Mouse (Mus musculus) ovary, postnatal 14 days (tissue): Measurements from ENCODE around the gene Chrm3.
A peak's percentile ranks its signal among the peaks of the same experiment; 100 is the strongest.
"Not testable (repeated sequence)": the region's sequence is repeated elsewhere in the genome, so short reads cannot be mapped to it uniquely, and the experiment has no call there.

Experiments used
- DNase-seq: peaks from one replicate; pipeline ENCODE4 v3.0.0; 2022; ENCODE audit warnings: low spot score

The Chrm3 gene

DNA sequence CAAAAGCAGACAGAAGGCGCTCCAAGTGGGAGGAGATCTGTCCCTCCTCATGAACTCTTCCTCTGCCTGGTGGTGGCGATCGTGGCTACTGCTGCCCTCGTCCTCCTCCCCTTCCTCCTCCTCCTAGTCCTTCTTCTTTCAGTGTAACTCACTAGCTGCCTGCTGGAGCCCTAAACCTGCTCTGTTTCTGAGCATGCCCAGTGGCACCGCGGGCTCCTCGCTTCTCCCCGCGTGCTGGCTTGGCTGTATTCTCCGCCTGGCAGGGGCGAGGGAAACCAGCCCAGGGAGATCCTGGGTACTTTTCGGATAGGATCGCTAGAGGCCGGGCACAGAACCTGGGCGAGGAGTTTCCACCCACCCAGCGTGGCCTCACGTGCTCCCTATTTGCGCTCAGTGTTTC is at the start of gene Chrm3:
Gene Chrm3, minus strand, starts transcription at position 71 of the 400 bp plus-strand sequence.
- peak; percentile 34 for DNase-seq

DNA sequence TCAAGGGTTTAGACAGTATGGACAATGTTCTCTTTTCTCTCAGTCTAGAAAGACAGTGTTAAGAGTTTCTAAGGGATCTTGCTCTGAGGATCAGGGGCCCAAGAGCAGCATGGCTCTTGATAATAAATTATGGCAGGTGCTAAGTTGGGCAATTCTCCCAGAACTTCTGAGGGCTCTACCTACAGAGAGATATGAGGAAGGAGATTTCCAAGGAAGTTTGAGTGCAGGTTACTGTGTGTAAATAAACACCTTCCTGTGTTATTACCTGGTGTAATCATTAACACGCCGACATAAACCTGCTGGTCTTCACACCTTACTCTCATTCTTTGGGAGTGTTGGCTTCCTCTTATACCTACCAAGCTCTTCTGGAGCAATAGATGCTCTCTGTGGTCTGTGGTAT is 33.7 kb upstream of the Chrm3 start:
- DNase-seq: no peak

DNA sequence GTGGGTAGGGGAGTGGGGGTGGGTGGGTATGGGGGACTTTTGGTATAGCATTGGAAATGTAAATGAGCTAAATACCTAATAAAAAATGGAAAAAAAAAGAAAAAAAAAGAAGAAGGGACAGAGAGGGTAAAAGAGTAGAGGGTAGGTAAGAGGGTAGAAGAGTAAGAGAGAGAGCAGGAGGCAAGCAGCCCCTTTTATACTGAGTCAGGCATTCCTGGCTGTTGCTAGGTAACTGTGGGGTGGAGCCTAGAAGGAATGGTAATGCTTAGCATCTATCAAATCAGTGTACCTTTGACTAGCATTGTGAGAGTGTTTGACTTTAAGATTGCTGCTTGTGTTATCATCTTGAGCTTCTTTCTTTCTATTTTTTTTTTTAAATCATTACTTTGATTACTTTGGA is 14.8 kb upstream of the Chrm3 start:
- DNase-seq: not testable (repeated sequence)

DNA sequence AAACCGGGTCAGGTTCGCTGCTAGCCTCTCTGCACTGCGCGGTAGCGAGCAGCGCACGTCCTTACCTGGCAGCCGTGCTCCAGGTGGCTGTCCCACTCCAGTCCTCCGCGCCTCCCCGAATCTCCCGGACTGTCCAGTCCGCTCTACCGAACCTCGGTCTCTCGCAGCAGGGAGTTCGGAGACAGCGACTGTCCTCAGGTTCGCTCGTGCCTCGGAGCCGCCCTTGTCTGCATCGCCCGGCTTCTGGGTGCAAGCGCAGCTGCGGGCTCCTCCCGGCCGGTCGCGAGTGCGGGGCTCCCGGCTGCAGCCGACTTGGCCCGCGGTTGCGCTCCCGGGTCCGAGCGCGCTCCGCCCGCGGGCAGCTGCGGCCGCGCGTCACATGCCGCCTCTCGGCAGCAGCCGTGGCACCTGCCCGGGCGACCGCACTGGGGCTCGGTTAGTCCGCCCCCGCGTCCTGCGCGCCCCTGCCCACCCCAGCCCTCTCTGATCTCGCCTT is 400 bp downstream of the Chrm3 start:
- DNase-seq: no peak

DNA sequence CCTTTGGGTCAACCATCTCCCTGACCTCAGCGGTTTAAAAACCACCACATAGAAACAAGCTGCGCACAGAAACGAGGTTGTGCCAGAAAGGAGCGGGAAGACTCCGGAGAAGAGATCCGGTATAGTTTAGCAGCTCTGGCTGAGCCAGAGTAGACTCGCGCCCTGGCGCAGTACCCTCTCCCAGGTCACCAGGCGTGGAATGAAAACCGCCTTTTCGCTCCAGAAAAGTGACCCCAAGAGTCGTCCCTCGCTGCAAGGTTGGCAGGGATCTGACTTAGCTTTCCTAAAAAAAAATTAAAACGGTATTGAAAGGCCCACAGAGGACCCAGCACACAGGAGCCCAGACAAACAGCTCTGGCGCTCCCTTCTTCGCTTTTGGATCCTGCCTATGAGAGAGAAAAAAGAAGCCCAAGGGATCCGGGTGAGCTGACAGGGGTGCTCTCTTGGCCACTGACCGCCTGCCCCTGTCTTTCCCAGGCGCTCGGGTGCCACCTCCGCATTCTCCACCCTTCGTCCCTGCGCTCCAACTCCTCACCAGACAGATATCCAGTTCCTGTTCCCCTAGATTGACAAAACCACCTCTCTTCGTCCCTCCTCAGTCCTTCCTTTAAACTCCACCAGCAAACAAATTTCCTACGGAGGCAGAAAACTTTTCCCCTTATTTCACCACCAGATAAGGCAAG is 990 bp downstream of the Chrm3 start:
- DNase-seq: no peak

DNA sequence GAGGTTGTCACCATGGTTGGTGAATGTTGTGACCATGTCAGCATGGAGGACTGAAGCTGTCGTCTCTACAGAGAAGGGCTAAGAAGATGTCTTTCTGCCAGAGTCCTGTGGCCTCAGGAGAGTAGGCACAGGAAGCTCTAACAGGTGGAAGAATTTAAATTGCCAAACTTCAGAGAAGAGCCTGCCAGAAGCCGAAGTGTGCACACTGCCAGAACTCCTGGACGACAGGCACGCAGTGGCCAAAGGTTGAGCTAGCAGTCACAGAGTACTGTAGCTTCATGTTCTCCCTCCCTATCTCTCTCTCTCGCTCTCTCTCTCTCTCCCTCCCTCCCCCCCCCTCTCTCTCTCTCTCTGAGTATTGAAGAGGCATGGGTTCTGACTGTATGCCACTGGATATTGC is 4.9 kb downstream of the Chrm3 start:
- DNase-seq: no peak

DNA sequence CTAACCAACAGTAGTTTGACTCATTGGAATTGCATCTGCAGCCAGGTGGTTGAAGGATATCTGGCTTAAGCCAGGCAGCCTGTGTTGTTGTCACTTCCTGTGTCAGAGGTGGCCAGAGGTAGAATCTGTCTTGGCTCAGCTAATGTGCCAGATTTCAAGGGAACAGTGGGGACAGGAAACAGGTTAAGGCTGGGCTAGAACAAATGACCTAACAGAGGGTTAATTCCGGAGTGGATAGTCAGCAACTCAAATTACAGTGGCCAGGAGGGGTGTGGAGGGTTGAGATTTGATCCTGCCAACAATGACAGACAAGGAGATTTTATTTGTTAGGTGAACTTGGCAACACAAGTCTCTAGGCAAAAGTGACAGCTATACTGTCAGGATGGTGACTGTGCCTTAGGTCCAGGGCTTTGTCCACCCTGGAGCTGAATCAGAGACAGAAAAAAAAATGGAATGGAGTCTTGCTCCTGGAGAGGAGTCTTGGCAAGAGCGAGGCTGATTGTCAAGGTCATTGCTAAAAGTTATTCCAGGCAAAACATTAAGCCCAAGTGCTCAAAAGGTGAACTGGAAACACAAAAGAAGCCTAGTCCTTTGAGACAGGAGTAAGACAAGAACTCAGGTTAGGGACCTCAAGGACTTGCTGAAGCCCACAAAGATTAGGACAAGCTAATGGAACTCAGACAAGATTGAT is 5.6 kb downstream of the Chrm3 start:
- DNase-seq: no peak

DNA sequence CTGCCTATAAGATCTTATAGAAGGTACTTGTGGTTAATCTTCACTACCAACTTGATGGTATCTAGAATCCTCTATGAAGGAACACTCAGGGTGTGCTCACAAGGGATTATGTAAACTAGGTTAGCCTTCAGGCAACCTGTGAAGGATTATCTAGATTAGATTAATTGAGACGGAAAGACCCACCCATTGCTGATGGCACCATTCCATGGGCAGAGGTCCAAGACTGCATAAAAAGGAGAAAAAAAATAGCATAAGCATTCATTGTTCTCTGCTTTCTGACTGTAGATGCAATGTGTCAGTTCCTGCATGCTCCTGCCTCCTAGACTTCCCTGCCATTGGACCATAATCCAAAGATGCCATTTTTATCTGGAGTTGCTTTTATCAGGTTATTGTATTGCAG is 8.5 kb downstream of the Chrm3 start:
- no peak for DNase-seq

DNA sequence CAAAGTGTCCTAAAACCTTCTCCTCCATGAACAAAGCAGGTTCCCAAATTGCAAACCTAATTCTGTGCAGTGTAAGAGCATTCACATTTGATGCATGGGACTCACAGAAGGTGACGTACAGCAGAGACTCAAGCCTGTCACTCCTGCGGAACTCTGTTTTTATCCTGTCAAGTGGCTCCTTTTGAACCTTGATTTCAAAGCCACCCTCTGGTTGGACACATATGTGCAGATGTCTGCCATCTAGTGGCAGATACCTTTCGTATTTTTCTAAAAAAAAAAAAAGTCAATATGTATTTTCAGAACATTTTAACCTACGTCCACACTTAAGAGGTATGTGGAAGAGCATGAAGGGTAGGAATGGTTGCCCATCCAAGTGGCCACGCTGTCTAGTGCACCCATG is 16.3 kb downstream of the Chrm3 start:
- DNase-seq: no peak

DNA sequence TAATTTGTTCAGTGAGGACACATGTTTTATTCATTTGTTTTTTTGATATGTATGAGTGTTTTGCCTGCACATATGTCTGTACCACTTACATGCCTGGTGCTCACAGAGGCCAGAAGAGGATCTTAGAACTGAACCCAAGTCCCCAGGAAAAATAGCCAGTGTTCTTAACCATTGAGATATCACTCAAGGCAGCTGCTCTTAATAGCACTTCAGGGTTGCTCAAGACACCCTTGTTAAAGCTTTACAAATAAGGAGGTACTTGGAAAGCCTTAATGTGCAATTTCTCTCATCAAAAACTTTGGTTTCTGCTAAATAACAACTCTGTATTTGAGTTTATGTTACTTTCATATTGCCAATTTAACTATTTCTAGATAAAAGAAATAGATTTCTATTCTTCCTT is 25.1 kb downstream of the Chrm3 start:
- DNase-seq: no peak

DNA sequence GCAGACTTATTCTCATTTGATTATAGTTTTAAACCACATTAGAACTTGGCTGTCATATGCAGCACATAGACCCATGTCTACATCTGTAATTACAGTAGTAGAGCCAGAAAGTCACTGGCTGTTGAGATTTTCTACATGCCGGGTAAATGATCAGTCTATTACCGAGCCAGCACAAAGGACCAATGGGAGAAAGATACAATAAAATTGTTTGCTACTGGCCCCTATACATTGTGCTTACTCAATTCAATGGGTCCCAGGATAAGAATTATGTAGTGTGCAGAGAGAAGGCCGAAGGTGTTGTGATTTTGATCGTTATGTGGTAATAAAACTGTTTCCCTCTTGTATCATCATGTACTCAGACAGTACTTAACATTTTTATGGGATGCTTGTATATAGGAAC is 27.9 kb downstream of the Chrm3 start:
- no peak for DNase-seq

DNA sequence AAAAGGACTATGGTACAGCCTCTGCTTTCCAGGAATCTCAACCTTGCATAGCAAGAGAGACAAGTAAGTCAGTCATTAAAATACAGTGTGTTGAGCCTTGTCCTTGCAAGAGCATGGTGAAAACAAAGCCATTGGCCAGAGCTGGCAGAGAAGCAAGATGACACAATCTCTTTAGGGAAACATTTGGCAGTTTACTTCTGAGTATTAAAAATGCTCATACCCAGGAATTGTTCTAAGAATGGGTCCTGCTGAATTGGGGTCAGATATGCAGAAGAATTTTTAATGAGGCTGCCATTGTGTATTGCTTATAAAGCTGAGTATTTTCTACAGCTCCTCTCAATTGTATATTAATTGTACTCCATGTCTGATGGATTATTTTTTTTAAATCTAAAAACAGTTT is 50.8 kb downstream of the Chrm3 start:
- DNase-seq: no peak

DNA sequence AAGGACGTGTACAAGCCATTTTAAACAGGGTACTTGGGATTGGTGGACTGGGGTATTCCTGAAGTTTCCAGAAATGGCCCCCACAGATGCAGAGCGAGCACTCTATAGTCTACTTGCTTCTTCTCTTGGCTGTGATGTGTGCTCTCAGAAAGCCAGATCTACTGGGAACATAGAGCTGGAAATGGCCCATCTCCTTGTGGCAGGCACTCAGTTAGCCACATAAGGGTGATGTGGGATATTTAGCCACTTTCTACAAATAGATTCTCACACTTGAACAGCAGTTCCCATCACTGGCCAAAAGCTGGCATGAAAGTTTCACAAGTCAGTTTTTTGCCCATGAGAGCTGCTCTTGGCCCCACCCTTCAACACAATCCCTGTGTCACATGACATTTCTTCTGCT is 65.5 kb downstream of the Chrm3 start:
- no peak for DNase-seq

DNA sequence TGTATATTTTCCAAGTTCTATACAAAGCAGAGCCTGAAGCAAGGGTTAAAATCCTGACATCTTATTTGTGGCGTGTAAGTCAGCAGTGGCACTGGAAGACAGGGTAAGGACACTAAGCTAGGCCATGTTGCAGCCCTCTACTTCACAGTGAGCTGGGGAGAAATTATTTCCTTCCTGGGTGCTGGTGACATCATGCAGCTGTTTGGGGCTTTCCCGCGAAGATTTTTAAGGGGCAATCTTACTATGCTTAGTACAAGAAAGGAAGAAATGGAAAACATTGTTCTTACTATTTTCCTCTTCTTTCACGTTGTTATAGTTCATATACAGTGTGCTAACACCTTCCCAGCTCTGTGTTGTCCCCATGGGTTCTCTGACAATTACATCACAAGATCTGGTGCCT is 76.3 kb downstream of the Chrm3 start:
- DNase-seq: no peak

DNA sequence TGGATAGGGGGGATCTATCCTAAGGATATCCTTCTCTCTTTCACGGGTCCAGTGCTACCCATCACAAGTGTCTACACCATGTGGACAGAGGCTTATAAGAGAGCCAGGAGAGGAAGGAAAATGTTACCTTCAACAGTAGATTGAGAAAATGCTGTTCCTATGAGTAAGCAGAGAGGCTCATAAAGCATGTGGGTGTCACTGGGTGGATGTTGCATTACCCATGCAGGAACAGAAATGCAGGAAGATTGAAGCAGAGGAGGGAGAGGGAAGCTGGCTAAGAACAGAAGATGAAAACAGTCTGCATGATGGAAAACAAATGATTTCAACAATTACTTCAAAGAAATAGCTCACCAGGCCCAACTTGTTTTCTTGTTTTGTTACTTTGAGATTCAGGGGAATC is 85.7 kb downstream of the Chrm3 start:
- DNase-seq: no peak

DNA sequence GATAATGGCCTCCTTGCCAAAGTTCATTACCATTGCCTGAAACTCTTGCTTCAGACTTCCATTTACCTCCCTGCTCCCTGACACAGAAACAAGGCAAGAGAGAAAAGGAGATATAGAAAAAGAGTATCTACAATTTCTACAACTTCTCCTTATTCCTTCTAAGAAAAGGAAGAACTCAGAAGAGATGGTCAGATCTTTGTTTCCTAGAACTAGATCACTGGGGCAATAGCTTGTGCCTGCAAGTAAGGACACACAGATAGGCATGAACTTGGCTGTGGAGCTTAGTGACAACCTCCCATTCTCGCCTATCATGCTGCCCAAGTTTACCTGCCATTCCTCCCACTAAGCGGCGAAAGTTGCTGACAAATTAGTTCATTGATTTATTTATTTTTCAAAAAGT is 96.9 kb downstream of the Chrm3 start:
- DNase-seq: no peak

DNA sequence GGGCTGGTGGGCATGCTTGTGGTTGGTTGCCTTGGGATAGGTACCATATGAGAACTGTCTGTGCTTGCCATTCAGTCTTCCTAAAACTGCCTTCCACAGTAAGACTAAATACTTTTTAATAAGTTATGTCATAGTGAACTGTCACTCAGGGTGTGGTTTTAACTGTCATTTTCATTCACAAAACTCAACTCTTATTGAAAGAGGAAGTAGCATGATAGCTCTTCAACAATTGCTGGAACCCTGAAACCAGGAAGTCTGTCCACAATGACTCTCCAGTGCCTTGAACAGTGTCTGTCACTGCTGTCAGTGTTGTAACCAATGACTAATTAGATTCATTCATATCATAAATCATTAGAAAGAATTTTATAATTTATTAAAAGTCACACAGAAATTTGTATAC is 107.6 kb downstream of the Chrm3 start:
- no peak for DNase-seq

DNA sequence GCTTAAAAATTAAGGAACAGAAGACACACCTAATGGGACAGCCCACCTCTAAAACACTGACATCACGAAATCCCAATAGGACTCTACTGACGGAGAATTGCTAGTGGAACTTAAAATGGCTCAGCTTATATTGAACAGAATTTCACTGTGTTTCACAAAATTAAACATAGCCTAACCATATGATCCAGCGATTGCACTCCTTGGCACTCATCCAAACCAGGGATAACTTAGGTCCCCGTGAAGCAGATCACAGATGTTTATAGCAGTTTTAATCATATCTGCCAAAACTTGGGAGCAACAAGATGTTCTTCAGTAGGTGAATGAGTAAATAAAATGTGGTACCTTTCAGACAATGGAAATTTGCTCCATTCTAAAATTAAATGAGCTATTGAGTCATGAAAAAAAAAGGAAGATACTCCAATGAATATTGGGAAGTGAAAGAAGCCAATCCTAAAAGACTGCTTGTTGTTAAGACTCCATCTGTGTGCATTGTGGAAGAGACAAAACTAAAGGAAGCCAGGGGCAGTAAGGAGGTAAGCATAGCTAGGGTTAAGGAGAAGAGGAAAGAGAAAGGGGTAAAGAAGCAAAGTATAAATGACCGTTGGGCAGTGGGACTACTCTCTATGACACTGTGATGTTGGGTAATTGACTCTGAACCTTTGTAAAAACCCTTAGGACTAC is 109.0 kb downstream of the Chrm3 start:
- no peak for DNase-seq

DNA sequence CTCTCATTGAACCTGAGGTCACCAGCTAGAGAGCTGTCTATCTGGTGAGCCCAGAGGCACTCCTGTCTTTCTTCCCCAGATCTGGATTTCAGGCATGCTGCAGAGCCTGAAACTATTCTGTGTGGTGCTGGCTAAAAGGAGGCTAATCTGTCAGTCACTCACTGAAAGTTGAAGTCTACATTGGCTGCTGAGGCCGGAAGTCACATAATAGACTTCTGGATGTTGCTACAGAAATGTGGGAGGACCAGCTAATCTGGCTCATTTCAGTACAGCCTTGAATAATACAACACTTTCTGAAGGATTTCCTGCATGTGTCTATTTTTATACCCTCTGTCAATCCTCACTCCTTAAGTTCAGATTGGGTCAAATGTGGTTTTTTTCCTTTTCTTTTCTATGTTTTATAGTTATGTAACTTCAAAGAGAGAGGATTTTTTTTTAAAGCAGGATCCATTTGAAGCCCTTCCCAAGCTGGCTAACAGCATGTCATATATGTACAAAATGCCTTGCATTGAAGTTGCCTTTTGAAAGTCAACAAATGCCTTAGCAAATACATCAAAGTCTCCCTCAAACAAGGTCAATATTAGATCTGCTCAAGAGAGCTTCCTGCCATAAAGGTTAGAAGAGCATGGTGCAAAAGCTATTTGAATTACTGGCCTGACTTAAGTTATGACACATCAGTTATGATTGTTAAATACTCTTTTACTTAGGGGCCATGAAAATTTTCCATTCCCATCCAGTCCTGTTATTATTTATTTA is 116.2 kb downstream of the Chrm3 start:
- DNase-seq: no peak

DNA sequence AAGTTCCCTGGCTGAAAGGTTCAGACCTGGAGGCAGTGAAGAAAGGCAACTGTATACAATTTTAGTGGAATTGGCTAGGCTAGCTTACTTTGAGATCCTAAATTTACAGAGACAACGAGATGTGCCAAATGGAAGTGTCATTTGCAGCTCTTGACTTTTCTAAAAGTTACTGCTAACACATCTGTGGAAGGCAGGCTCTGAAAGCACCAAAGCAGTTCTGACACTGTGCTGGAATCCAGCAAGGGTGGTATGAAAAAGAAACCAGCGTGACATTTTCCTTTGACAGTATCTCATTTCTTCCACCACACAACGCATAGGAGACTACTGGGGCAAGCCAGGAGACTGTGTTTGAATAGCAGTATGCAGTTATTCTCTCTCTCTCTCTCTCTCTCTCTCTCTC is 120.4 kb downstream of the Chrm3 start:
- no peak for DNase-seq

DNA sequence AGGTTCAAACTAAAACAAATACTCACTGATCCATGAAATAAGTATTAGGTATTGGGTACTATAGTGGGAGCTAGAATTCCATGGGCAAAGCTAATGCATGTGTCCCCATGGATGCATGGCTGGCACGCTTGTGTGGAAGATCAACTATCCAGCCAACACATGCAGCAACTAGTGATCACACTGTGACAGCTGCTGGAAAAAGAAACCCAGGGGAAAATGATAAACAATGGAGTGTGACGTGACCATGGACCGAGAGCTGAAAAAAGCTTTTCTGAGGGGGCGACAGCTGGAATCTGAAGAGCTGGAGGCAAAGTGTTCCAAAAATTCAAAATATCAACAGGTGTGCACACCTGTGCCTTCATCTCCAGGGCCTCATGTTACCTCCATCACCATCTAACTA is 120.8 kb downstream of the Chrm3 start:
- no peak for DNase-seq

DNA sequence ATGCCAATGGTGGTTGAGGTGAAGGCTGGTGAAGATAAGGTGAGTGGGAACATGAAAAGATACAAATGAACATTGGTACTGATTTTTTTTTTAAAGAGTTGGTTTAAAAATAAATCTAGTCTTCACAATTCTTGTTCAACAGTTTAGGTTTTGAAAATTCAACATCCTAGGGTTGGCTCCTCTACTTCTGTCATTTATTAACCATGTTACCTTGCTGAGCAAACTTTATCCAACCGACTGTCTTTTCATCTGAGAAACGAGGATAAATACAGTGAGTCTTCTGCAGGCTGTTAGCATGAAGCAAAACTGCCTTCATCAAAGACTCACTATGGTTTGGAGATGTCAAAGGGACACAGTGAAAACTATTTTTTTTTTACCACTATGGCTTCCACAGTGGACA is 123.0 kb downstream of the Chrm3 start:
- no peak for DNase-seq

DNA sequence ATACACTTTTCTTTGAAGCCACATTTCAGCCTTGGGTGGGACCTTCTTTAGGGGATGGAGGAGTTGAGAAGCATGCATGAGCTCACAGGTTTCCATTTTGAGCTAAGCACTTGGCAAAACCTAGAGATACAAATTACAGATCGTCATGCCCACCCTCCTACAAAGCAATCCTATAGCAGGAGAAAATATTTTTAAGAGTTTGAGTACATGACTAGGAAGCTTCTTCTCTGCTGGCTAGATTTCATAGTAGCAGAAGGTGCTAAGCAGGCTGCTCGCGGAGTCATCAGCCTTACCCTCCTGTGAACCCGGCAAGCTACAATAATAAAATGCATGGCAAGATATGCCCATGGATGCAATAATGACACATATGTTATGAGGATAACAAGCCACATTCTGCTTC is 124.4 kb downstream of the Chrm3 start:
- DNase-seq: no peak
